Mouse (Mus musculus): Measurements from ENCODE around the gene Pagr1b. TPM values are rescaled to one million over a fixed set of nuclear protein-coding genes. Genes with fewer than 3 reads are reported as not detected.

The Pagr1b gene
- total and polyA plus RNA-seq, 3 experiments: 0.39 to 4.5 TPM; not detected in 1

DNA sequence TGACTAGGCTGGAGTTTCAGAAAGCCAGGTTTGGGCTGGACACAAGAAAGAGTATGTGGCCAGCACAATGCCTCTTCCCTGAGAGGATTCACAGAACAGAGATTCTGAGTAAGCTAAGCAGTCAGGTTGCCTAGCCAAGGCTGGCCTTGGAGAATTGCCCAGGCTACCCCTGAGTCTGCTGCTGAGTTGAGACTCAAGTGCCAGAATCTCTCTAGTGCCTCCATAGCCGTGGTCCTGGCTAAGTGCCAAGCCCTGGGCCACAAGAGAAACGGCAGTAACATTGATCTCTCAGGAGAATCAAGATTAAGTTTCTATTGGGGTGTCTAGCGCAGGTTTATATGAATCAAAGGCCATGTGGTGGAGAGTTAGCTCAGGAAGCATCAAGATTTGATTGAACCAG, 50.7 kb downstream of the Pagr1b start:
- no peak for TF ChIP-seq EP300 (IDR thresholded peaks at IDR 0.05; ENCODE audit: low read depth in 1 of 2, low read length in 2 of 2)
- no peak for TF ChIP-seq GABPA (IDR thresholded peaks at IDR 0.05; ENCODE audit: low read depth, low read length)
- TF ChIP-seq MYB (IDR thresholded peaks at IDR 0.05; ENCODE audit: low read depth, low read length): no peak
- no peak for TF ChIP-seq POLR2AphosphoS5 (IDR thresholded peaks at IDR 0.05; ENCODE audit: borderline replicate concordance, low read depth, low read length)
- no peak for TF ChIP-seq CHD2 (IDR thresholded peaks at IDR 0.05; ENCODE audit: low read length)
- no peak for TF ChIP-seq ZMIZ1 (IDR thresholded peaks at IDR 0.05; ENCODE audit: low read depth, low read length)
- TF ChIP-seq RCOR1 (IDR thresholded peaks at IDR 0.05; ENCODE audit: low read depth, low read length): no peak
- no peak for TF ChIP-seq USF1 (IDR thresholded peaks at IDR 0.05; ENCODE audit: low read depth, low read length)
- no peak for TF ChIP-seq BHLHE40 (IDR thresholded peaks at IDR 0.05; ENCODE audit: borderline replicate concordance, low read depth, low read length)
- TF ChIP-seq USF2 (IDR thresholded peaks at IDR 0.05; ENCODE audit: borderline replicate concordance in 1 of 2, insufficient read depth in 1 of 2, low read depth in 1 of 2, low read length in 2 of 2): no peak
- TF ChIP-seq GATA1 (IDR thresholded peaks at IDR 0.05; ENCODE audit: low read depth, low read length): no peak
- Histone ChIP-seq H3K9ac (ENCODE audit: control insufficient read depth, low read depth, low read length, poor library complexity, severe bottlenecking) (no peak overlapping the region), H3K27ac (ENCODE audit: control insufficient read depth, low read depth, low read length) (no peak overlapping the region), H3K9me3 (replicated peaks; ENCODE audit: insufficient read depth, low read length) (no peaks in the 10 kb centered on the region), H3K36me3 (ENCODE audit: control insufficient read depth in 1 of 2, insufficient read depth in 2 of 2, low read length in 2 of 2) (no peaks in the 10 kb centered on the region; a peak in 1 of 4 replicates), H3K4me3 (ENCODE audit: control insufficient read depth in 1 of 2, insufficient read depth in 1 of 2, low read depth in 2 of 2, low read length in 2 of 2) (no peak overlapping the region), H3K79me2 (ENCODE audit: control insufficient read depth, insufficient read depth, low read length, poor library complexity) (no peaks in the 10 kb centered on the region), H3K27me3 (ENCODE audit: control insufficient read depth in 1 of 2, insufficient read depth in 2 of 2, low read length in 2 of 2) (no peaks in the 10 kb centered on the region), H3K4me1 (ENCODE audit: control insufficient read depth in 1 of 2, insufficient read depth in 2 of 2, low read length in 2 of 2) (no peaks in the 10 kb centered on the region)
- DNase-seq (ENCODE audit: low read depth, low spot score): peak; percentile 55

DNA sequence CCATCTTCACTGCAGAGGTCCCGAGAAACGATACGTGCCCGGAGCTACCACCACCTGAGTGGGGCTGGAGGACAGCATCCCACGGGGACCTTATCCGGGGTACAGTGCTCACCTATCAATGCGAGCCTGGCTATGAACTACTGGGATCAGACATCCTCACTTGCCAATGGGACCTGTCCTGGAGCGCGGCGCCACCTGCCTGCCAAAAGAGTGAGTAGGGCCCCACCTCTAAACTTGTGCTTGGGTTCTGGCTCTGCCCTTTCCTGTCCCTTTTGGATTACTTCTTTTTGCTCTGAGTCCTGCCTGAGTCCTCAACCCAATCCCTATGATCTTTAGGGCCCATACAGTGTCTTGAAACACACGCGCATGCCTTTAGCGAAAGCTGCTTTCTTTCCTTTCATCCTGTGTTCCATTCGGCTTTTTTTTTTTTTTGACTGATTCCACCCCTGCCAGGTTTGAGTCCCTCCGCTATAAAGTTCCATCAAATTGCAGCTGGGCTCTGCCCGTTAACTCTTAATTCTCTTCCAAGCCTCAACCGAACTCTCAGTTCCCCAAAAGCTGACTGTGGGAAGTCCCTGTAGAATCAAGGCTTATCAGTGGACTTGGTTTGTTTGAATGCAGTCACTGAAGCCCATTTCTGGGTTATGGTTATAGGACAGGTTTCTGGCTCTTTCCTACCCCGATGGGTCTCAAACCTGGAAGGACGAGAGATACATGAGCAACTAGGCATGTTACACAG, 52.6 kb downstream of the Pagr1b start:
- peak; percentile 54 for DNase-seq (ENCODE audit: low read depth, low spot score)
- Histone ChIP-seq H3K36me3 (ENCODE audit: control insufficient read depth in 1 of 2, insufficient read depth in 2 of 2, low read length in 2 of 2) (peaks cover 0 to 9% of the 10 kb centered on the region in 2 experiments; a peak in 2 of 4 replicates), H3K9ac (ENCODE audit: control insufficient read depth, low read depth, low read length, poor library complexity, severe bottlenecking) (no peak overlapping the region), H3K4me3 (ENCODE audit: control insufficient read depth in 1 of 2, insufficient read depth in 1 of 2, low read depth in 2 of 2, low read length in 2 of 2) (no peak overlapping the region), H3K9me3 (replicated peaks; ENCODE audit: insufficient read depth, low read length) (no peaks in the 10 kb centered on the region), H3K4me1 (ENCODE audit: control insufficient read depth in 1 of 2, insufficient read depth in 2 of 2, low read length in 2 of 2) (peaks cover 6 to 9% of the 10 kb centered on the region in 2 experiments), H3K27ac (ENCODE audit: control insufficient read depth, low read depth, low read length) (no peak overlapping the region), H3K79me2 (ENCODE audit: control insufficient read depth, insufficient read depth, low read length, poor library complexity) (no peaks in the 10 kb centered on the region), H3K27me3 (ENCODE audit: control insufficient read depth in 1 of 2, insufficient read depth in 2 of 2, low read length in 2 of 2) (no peaks in the 10 kb centered on the region)
- TF ChIP-seq RAD21 (IDR thresholded peaks at IDR 0.05; ENCODE audit: low read depth, low read length) (peak; percentile 66), TCF12 (IDR thresholded peaks at IDR 0.05; ENCODE audit: low read depth, low read length) (no peak), SMC3 (IDR thresholded peaks at IDR 0.05; ENCODE audit: low read depth, low read length) (peak; percentile 83), ZC3H11A (IDR thresholded peaks at IDR 0.05; ENCODE audit: low read depth, low read length) (peak; percentile 65), GABPA (IDR thresholded peaks at IDR 0.05; ENCODE audit: low read depth, low read length) (no peak), CTCF (IDR thresholded peaks at IDR 0.05 in 2 of 3, conservative IDR thresholded peaks at IDR 0.05 in 1 of 3; ENCODE audit: control insufficient read depth in 1 of 3, insufficient read depth in 1 of 3, low read depth in 2 of 3, low read length in 3 of 3, poor library complexity in 1 of 3, severe bottlenecking in 1 of 3) (peak; percentile 57 to 91 (median 77))
